Mouse (Mus musculus) stomach, embryonic 14.5 days (tissue): ENCODE measurements around the gene Galnt18. TPM values are rescaled to one million over a fixed set of nuclear protein-coding genes. Genes with fewer than 3 reads are reported as not detected.

ENCODE experiments used
- ATAC-seq: fragments of 200-750 bp; cut with Nextera tagmentation; 2 replicates; pipeline ENCODE4 v1.8.0; 2017; ENCODE audit warnings: low read depth, moderate TSS enrichment; ENCODE audit not compliant: insufficient number of reproducible peaks, insufficient read depth, low FRiP score
- H3K27ac ChIP-seq: fragments of 300-500 bp; sonication (generic); 2 replicates; pipeline ENCODE4 v1.5.1; 2014; ENCODE audit warnings: mild to moderate bottlenecking, low read length, moderate library complexity, mixed read lengths
- H3K27me3 ChIP-seq: fragments of 300-500 bp; sonication (generic); 2 replicates; pipeline ENCODE4 v1.6.1; 2014; ENCODE audit warnings: low read length, control low read depth, mixed read lengths; ENCODE audit not compliant: control insufficient read depth, insufficient read depth
- H3K36me3 ChIP-seq: fragments of 300-500 bp; sonication (generic); 2 replicates; pipeline ENCODE4 v1.6.1; 2014; ENCODE audit warnings: mild to moderate bottlenecking, control low read depth, low read length, moderate library complexity, mixed read lengths; ENCODE audit not compliant: control insufficient read depth, insufficient read depth
- H3K4me1 ChIP-seq: fragments of 300-500 bp; sonication (generic); 2 replicates; pipeline ENCODE4 v1.6.1; 2014; ENCODE audit warnings: low read length, control low read depth, mixed read lengths; ENCODE audit not compliant: control insufficient read depth, insufficient read depth
- H3K4me2 ChIP-seq: fragments of 300-500 bp; sonication (generic); replicated peaks from 2 replicates; pipeline ENCODE4 v1.6.1; 2014; ENCODE audit warnings: low read depth, low read length, control low read depth
- H3K4me3 ChIP-seq: fragments of 300-500 bp; sonication (generic); 2 replicates; pipeline ENCODE4 v1.5.1; 2014; ENCODE audit warnings: low read depth, low read length, control low read depth
- H3K9ac ChIP-seq: fragments of 300-500 bp; sonication (generic); replicated peaks from 2 replicates; pipeline ENCODE4 v1.6.1; 2014; ENCODE audit warnings: low read depth, mild to moderate bottlenecking, control low read depth, low read length, moderate library complexity, mixed read lengths
- H3K9me3 ChIP-seq: fragments of 300-500 bp; sonication (generic); 2 replicates; pipeline ENCODE4 v1.6.1; 2016; ENCODE audit warnings: low read depth, low read length, control low read depth; ENCODE audit not compliant: control insufficient read depth
- WGBS: fragments of 180-500 bp; shearing (Covaris S2); extraction: QIAGEN DNeasy Blood & Tissue Kit; methylation state at CpG from one replicate; pipeline ENCODE4 v1.1.7; 2014; 5-methylcytosine and 5-hydroxymethylcytosine counted together
- polyA plus RNA-seq: library from polyadenylated mRNA; unstranded; fragments of >200 nt; fragmentation: Nextera tagmentation; extraction: Ambion mirVana; gene quantifications from 2 replicates; pipeline ENCODE4 v1.2.1, GENCODE M21; 2014

Gene Galnt18
- polyA plus RNA-seq, 1 experiment from 2014 or later: 40.8 TPM

- Histone ChIP-seq H3K36me3 (no peaks in the 10 kb centered on the region), H3K4me1 (0 out of 2 replicates have a peak, but pooled peaks cover 4% of the 10 kb centered on the region), H3K27ac (no peak overlapping the region), H3K4me2 (no peak overlapping the region), H3K9ac (no peak overlapping the region), H3K27me3 (no peaks in the 10 kb centered on the region), H3K4me3 (no peak overlapping the region), H3K9me3 (no peaks in the 10 kb centered on the region)
- ATAC-seq: no peak
- WGBS: 48% methylated on average over 6 of the region's 6 CpGs
These were observed 17.0 kb downstream of the Galnt18 start for GRCm38 (mm10) chr7:111762754-111763153.

- H3K4me2 ChIP-seq: no peak overlapping the region
- no peaks in the 10 kb centered on the region for H3K9me3 ChIP-seq
- no peaks in the 10 kb centered on the region for H3K36me3 ChIP-seq
- H3K27me3 ChIP-seq: no peaks in the 10 kb centered on the region
- ATAC-seq: no peak
- no peak overlapping the region for H3K4me3 ChIP-seq
- H3K9ac ChIP-seq: no peak overlapping the region
- WGBS: 74% methylated on average over 3 of the region's 3 CpGs
- no peaks in the 10 kb centered on the region for H3K4me1 ChIP-seq
- no peak overlapping the region for H3K27ac ChIP-seq
These were observed 31.2 kb downstream of the Galnt18 start for GRCm38 (mm10) chr7:111748571-111749071.

- no peak overlapping the region for H3K27ac ChIP-seq
- no peak overlapping the region for H3K4me3 ChIP-seq
- H3K27me3 ChIP-seq: no peaks in the 10 kb centered on the region
- peaks cover 5% of the 10 kb centered on the region; the same call in 1 of the 2 replicates for H3K4me1 ChIP-seq
- no peaks in the 10 kb centered on the region for H3K9me3 ChIP-seq
- no peaks in the 10 kb centered on the region for H3K36me3 ChIP-seq
- no peak overlapping the region for H3K9ac ChIP-seq
- no peak overlapping the region for H3K4me2 ChIP-seq
- no peak for ATAC-seq
These were observed 35.0 kb downstream of the Galnt18 start for GRCm38 (mm10) chr7:111744770-111745169.

- Histone ChIP-seq H3K27ac (no peak overlapping the region), H3K4me3 (no peak overlapping the region), H3K4me1 (peaks cover 14% of the 10 kb centered on the region; the same call in 1 of the 2 replicates), H3K4me2 (no peak overlapping the region), H3K36me3 (no peaks in the 10 kb centered on the region), H3K9ac (no peak overlapping the region), H3K27me3 (no peaks in the 10 kb centered on the region), H3K9me3 (no peaks in the 10 kb centered on the region)
- ATAC-seq: no peak
- 47% methylated on average over 2 of the region's 2 CpGs for WGBS
These were observed 38.2 kb downstream of the Galnt18 start for GRCm38 (mm10) chr7:111741595-111741994.

- H3K4me1 ChIP-seq: peaks cover 14% of the 10 kb centered on the region; the same call in 1 of the 2 replicates
- ATAC-seq: no peak
- no peak overlapping the region for H3K9ac ChIP-seq
- no peak overlapping the region for H3K4me3 ChIP-seq
- 66% methylated on average over 6 of the region's 6 CpGs for WGBS
- no peak overlapping the region for H3K4me2 ChIP-seq
- H3K9me3 ChIP-seq: no peaks in the 10 kb centered on the region
- no peak overlapping the region for H3K27ac ChIP-seq
- no peaks in the 10 kb centered on the region for H3K27me3 ChIP-seq
- H3K36me3 ChIP-seq: no peaks in the 10 kb centered on the region
These were observed 39.7 kb downstream of the Galnt18 start for GRCm38 (mm10) chr7:111740091-111740490.

GRCm38 (mm10) chr7:111739371-111739765 is 40.4 kb downstream of the Galnt18 start:
- Histone ChIP-seq H3K36me3 (no peaks in the 10 kb centered on the region), H3K9ac (no peak overlapping the region), H3K9me3 (no peaks in the 10 kb centered on the region), H3K4me1 (peaks cover 14% of the 10 kb centered on the region; the same call in 1 of the 2 replicates), H3K27me3 (no peaks in the 10 kb centered on the region), H3K4me2 (no peak overlapping the region), H3K4me3 (no peak overlapping the region), H3K27ac (no peak overlapping the region)
- 55% methylated on average over 5 of the region's 5 CpGs for WGBS
- no peak for ATAC-seq

GRCm38 (mm10) chr7:111738456-111739370 is 41.1 kb downstream of the Galnt18 start:
- H3K4me1 ChIP-seq: peaks cover 14% of the 10 kb centered on the region; the same call in 1 of the 2 replicates

GRCm38 (mm10) chr7:111737426-111737825 is 42.4 kb downstream of the Galnt18 start:
- Histone ChIP-seq H3K4me2 (no peak overlapping the region), H3K4me3 (no peak overlapping the region), H3K9me3 (no peaks in the 10 kb centered on the region), H3K27me3 (no peaks in the 10 kb centered on the region), H3K4me1 (peaks cover 14% of the 10 kb centered on the region; the same call in 1 of the 2 replicates), H3K9ac (no peak overlapping the region), H3K27ac (no peak overlapping the region), H3K36me3 (no peaks in the 10 kb centered on the region)
- ATAC-seq: no peak
- 42% methylated on average over 7 of the region's 7 CpGs for WGBS

More at GRCm38 (mm10) chr7:111738456-111739370, 41.1 kb downstream of the Galnt18 start:
- 57% methylated on average over 10 of the region's 10 CpGs for WGBS
- no peak overlapping the region for H3K4me2 ChIP-seq
- no peak overlapping the region for H3K4me3 ChIP-seq
- H3K36me3 ChIP-seq: no peaks in the 10 kb centered on the region
- no peaks in the 10 kb centered on the region for H3K9me3 ChIP-seq
- no peak overlapping the region for H3K9ac ChIP-seq
- H3K27me3 ChIP-seq: no peaks in the 10 kb centered on the region
- no peak overlapping the region for H3K27ac ChIP-seq
- ATAC-seq: no peak
